Mouse (Mus musculus) layer of hippocampus, adult 9-10 months (tissue): ENCODE measurements at regions not wholly inside any gene's neighbourhood (a gene's known extent, or its start where the extent isn't known, plus 50 kb on each side); places are given as distances from the start of the nearest gene placed in this dataset.

Source experiments
- DNase-seq: peaks from one replicate; pipeline ENCODE4 v3.0.0; 2022; ENCODE audit warnings: low spot score

DNA sequence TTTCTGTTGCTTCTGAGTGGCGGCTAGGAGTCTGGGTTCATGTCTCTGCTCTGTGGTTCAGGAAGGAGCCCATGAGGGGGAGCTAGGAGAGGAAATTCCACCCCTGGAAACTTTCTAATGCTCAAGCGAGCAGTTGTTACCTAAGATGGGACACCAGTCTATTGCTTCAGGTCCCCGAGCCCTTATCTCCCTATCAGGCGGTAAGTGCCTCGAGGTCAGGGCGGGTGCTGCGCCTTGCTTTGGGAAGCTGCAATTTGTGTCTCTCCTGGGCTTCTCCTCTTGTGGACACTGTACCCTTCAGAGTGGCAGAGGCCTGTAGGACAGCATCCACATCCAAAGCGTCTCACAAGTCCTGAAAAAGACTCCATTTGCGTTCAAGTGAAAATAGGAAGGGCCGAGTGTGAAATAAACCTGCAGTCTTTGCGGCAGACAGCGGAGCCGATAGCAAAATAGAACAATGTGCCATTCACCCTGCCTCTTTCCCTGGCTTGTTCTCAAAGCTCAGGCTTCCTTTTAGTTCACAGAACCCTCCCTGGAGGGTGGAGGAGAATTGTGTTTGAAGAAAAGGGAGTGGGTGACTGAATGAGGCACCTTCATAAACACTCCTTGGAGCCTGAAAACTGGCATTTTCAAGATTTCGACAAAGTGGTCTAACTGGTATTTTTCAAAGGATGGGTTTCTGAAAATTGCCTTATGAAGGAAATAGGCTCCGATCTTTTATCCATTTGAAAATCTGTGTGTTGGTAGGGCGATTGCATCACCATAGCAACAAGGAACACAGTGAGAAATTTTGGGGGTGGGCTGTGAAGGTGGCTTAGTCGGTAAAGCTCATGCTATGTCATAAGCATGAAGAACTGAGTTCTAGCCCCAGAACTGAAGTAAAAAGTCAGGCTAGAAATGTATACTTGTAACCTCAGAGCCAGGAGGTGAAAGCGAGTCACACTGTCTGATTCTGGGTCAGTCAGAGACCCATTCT is 87.2 kb upstream of the Cxcr4 start:
- DNase-seq: no peak

DNA sequence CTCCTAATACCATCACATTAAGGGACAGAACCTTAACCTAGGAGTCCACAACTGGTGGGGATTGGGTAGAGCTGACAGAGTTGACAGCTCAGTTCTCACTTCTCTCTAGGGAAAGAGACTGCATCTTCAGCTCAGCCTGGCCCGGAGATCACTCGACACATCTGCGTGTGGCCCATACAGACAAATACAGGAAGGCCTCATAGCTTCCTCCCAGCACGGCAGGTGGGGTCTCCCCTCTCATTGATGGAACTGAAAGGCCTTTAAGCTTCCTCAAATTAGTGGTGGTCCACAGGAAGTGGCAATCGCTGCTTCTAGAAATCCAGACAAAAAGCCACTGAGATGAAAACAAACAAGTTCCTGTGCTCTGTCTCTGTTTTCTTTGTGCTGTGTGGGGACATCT is 83.4 kb upstream of the Cxcr4 start:
- no peak for DNase-seq

GRCm38 (mm10) chr1:128672306-128672705 is 80.2 kb upstream of the Cxcr4 start:
- DNase-seq: no peak

GRCm38 (mm10) chr1:128671495-128671894 is 79.4 kb upstream of the Cxcr4 start:
- no peak for DNase-seq

- no peak for DNase-seq
These were observed 78.9 kb upstream of the Cxcr4 start for GRCm38 (mm10) chr1:128671016-128671415.

- no peak for DNase-seq
These were observed 77.2 kb upstream of the Cxcr4 start for GRCm38 (mm10) chr1:128669241-128669666.

DNA sequence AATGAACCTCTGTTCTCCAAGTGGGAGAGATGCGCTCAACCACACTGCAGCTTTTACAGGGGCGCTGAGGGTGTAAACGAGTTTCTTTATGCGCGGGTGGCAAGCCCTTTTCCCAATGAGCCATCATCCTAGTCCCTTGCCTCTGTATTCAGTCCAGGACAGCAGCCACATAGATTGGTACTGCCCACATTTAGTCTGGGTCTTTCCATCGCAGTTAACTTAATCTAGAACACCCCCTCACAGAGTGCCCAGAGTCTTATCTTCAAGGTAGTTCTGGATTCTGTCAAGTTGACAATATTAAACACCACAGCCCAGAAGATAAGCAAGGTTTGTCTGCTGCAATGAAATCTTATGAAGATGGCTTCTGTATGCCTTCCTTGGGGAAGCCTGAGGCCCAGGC is 76.6 kb upstream of the Cxcr4 start:
- no peak for DNase-seq

DNA sequence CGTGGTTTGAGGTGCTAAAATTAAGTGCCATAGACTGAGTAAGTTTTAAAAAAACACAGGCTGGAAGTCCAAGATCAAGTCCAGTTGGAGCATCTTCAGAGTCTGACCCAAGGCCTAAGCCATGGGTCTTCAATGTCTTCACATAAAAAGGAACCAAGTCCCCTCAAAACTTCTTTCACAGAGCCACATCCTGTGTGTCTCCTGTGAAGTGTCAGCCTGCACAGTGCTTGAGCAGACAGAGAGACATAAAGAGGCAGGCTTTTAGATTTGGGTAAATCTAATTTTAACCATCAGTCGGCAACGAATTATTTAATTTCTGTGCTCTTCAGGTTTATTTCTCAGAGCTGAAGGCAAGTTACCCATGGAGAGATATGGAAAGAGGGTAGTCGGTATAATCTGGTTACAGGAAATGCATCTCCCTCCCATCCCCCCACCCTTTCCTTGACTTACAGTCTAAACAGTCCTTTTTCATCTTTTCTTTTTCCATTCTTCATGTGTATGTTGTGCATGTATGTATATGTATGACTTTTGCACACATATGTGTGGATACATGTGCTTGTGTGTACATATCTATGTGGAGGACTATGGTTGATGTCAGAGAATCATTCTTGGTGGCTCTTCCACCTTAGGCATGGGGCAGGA is 75.1 kb upstream of the Cxcr4 start:
- DNase-seq: no peak

DNA sequence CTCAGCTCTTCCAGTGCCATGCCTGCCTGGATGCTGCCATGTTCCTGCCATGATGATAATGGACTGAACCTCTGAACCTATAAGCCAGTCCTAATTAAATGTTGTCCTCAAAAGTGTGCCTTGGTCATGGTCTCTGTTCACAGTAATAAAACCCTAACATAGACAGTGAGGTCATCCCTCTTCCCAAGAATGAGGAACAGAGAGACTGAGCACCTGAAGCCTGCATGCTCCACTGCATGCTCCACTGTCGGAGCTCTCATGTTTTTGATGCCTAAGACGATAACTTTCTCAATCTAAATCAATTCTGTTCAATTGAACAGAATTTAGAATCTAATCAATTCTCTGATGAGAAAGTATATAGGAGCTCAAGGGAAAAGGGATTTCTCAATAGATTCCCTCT is 71.1 kb upstream of the Cxcr4 start:
- no peak for DNase-seq

GRCm38 (mm10) chr1:128659857-128660256 is 67.8 kb upstream of the Cxcr4 start:
- DNase-seq: no peak

DNA sequence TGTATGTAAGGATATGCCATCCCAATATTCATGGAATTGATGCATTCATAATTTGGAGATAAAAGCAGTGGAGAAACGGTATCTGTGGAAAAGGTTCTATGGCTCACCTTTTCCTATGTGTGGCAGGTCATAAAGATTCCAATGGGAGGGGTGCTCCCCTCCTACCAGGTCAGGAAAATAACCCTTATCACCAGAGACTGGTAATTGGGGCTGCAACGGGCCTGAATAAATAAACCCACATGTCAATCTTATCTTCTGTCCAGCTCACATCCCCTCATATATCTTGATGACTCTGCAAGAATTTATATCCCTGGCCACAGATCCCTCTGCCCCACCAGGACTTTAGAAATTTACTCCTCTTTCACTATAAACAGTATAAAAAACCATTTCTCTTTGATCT is 66.7 kb upstream of the Cxcr4 start:
- no peak for DNase-seq

DNA sequence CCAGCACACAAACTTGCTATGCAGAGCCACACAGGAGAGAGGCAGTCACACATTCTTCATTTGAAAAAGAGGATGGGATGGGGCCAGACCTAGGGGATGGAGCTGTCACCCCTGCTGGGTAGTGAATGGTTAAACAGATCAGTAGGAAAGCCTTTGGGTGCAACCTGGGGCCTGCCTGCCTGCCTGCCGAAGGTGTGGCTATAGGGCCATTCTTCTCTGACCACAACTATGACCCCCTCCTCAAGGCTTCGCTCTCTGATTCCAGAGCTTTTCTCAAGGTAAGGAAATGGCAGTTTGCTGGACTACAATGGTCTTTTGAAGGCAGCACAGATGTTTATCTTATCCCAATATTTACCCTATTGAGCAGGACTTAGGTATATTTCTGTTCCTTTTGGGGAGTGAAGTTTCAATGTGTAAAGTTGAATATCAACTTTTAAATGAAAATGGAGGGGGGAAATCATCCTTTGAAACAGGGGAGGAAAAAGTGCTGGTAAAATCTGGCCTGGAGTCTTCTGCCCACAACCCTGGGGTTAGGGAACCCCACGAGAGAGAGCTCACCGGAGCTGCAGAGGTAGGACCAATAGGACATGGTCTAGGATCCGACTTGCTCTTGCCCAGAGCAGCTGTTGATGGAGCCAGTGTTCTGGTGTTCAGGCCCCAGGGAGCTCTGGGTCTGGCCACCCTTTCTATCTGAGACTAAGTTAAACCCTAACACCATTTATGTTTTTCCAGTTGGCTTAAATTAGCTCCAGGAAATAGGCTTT is 62.2 kb upstream of the Cxcr4 start:
- DNase-seq: no peak

GRCm38 (mm10) chr1:128650596-128650995 is 58.5 kb upstream of the Cxcr4 start:
- DNase-seq: no peak

- no peak for DNase-seq
These were observed 57.5 kb upstream of the Cxcr4 start for GRCm38 (mm10) chr1:128649490-128650178.

- DNase-seq: no peak
These were observed 51.3 kb upstream of the Cxcr4 start for GRCm38 (mm10) chr1:128643316-128643776.

DNA sequence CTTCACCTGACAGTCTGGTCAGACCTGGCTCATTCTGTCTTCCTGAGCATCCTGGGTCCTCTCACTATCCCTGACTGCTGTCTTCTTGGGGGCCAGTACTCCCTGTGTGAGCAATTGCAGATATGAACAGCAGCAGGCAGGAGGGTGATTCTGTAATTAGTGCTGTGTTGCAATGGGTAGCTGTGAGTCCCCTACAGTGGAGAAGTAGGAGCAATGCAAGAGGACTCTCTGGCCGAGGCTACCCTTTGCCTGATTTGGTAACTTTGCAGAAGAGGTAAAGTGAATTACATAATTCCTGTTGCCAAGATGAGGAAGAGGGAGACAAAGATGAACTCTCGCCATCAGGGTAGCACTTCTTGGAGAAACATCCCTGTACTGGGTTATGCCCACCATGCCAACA is 50.1 kb upstream of the Cxcr4 start:
- no peak for DNase-seq
